Mouse (Mus musculus): Measurements from ENCODE around the gene Klhl2. TPM values are rescaled to one million over a fixed set of nuclear protein-coding genes. Genes with fewer than 3 reads are reported as not detected.
A peak's percentile ranks its signal among the peaks of the same experiment; 100 is the strongest.

The Klhl2 gene
- total RNA-seq (2021), result 100 to 1,000 TPM; 124 to 128 TPM

- intact Hi-C loops (cut with DNase I), result loop anchor here (5.0 to 10.0 kb wide), 4 partner anchors 72 to 235 kb away; no protein-coding TSS in a partner anchor
- DNase-seq (ENCODE audit: extremely low spot score in 1 of 2, low spot score in 2 of 2), result peak; percentile 64 to 91
Measured at GRCm38 (mm10) chr8:64849897-64850541, at the start of gene Klhl2. TSS of gene Klhl2 (minus strand) at chr8:64850017.

- DNase-seq (ENCODE audit: extremely low spot score in 1 of 2, low spot score in 2 of 2), result no peak
Measured at GRCm38 (mm10) chr8:64898710-64899109, 48.9 kb upstream of the Klhl2 start.

GRCm38 (mm10) chr8:64896731-64897130, 46.9 kb upstream of the Klhl2 start:
- no peak for DNase-seq (ENCODE audit: extremely low spot score in 1 of 2, low spot score in 2 of 2)
- intact Hi-C loops (cut with DNase I), result no loop called here

More at GRCm38 (mm10) chr8:64898710-64899109, 48.9 kb upstream of the Klhl2 start:
- intact Hi-C loops (cut with DNase I), result no loop called here

GRCm38 (mm10) chr8:64880619-64881200, 30.9 kb upstream of the Klhl2 start:
- DNase-seq (ENCODE audit: extremely low spot score in 1 of 2, low spot score in 2 of 2), result no peak
- intact Hi-C loops (cut with DNase I), result loop anchor here (5.0 kb wide), 1 partner anchor 47 kb away; no protein-coding TSS in a partner anchor

- intact Hi-C loops (cut with DNase I), result no loop called here
- no peak for DNase-seq (ENCODE audit: extremely low spot score in 1 of 2, low spot score in 2 of 2)
Measured at GRCm38 (mm10) chr8:64877630-64878312, 28.0 kb upstream of the Klhl2 start.

- peak; percentile 50 to 79 for DNase-seq (ENCODE audit: extremely low spot score in 1 of 2, low spot score in 2 of 2)
- intact Hi-C loops (cut with DNase I), result no loop called here
Measured at GRCm38 (mm10) chr8:64871469-64872165, 21.8 kb upstream of the Klhl2 start.

- intact Hi-C loops (cut with DNase I), result no loop called here
Measured at GRCm38 (mm10) chr8:64870218-64870617, 20.4 kb upstream of the Klhl2 start.

GRCm38 (mm10) chr8:64849091-64849896, 523 bp downstream of the Klhl2 start:
- peak in 1 of 2 experiments; percentile 74 for DNase-seq (ENCODE audit: extremely low spot score in 1 of 2, low spot score in 2 of 2)
- intact Hi-C loops (cut with DNase I), result loop anchor here (5.0 to 10.0 kb wide), 4 partner anchors 73 to 234 kb away; no protein-coding TSS in a partner anchor

More at GRCm38 (mm10) chr8:64870218-64870617, 20.4 kb upstream of the Klhl2 start:
- no peak for DNase-seq (ENCODE audit: extremely low spot score in 1 of 2, low spot score in 2 of 2)

GRCm38 (mm10) chr8:64848245-64848785, 1.5 kb downstream of the Klhl2 start:
- intact Hi-C loops (cut with DNase I), result loop anchor here (5.0 to 10.0 kb wide), 4 partner anchors 74 to 234 kb away; no protein-coding TSS in a partner anchor
- no peak for DNase-seq (ENCODE audit: extremely low spot score in 1 of 2, low spot score in 2 of 2)

GRCm38 (mm10) chr8:64847650-64848049, 2.2 kb downstream of the Klhl2 start:
- DNase-seq (ENCODE audit: extremely low spot score in 1 of 2, low spot score in 2 of 2), result no peak
- intact Hi-C loops (cut with DNase I), result loop anchor here (5.0 to 10.0 kb wide), 4 partner anchors 75 to 233 kb away; no protein-coding TSS in a partner anchor

- DNase-seq (ENCODE audit: extremely low spot score in 1 of 2, low spot score in 2 of 2), result no peak
- intact Hi-C loops (cut with DNase I), result loop anchor here (5.0 to 10.0 kb wide), 4 partner anchors 75 to 232 kb away; no protein-coding TSS in a partner anchor
Measured at GRCm38 (mm10) chr8:64847241-64847640, 2.6 kb downstream of the Klhl2 start.

GRCm38 (mm10) chr8:64845314-64845713, 4.5 kb downstream of the Klhl2 start:
- no peak for DNase-seq (ENCODE audit: extremely low spot score in 1 of 2, low spot score in 2 of 2)
- intact Hi-C loops (cut with DNase I), result loop anchor here (5.0 to 10.0 kb wide), 4 partner anchors 73 to 231 kb away; no protein-coding TSS in a partner anchor

GRCm38 (mm10) chr8:64844043-64844481, 5.8 kb downstream of the Klhl2 start:
- DNase-seq (ENCODE audit: extremely low spot score in 1 of 2, low spot score in 2 of 2), result no peak
- intact Hi-C loops (cut with DNase I), result loop anchor here (10.0 kb wide), 1 partner anchor 229 kb away; no protein-coding TSS in a partner anchor

- intact Hi-C loops (cut with DNase I), result loop anchor here (10.0 kb wide), 1 partner anchor 228 kb away; no protein-coding TSS in a partner anchor
- DNase-seq (ENCODE audit: extremely low spot score in 1 of 2, low spot score in 2 of 2), result no peak
Measured at GRCm38 (mm10) chr8:64843168-64843567, 6.6 kb downstream of the Klhl2 start.

GRCm38 (mm10) chr8:64841747-64842406, 7.9 kb downstream of the Klhl2 start:
- intact Hi-C loops (cut with DNase I), result loop anchor here (10.0 kb wide), 1 partner anchor 227 kb away; no protein-coding TSS in a partner anchor
- DNase-seq (ENCODE audit: extremely low spot score in 1 of 2, low spot score in 2 of 2), result no peak

- intact Hi-C loops (cut with DNase I), result loop anchor here (10.0 kb wide), 1 partner anchor 225 kb away; no protein-coding TSS in a partner anchor
- no peak for DNase-seq (ENCODE audit: extremely low spot score in 1 of 2, low spot score in 2 of 2)
Measured at GRCm38 (mm10) chr8:64839628-64840027, 10.2 kb downstream of the Klhl2 start.
